Mouse (Mus musculus): ENCODE measurements around the gene Lrp5. TPM values are rescaled to one million over a fixed set of nuclear protein-coding genes. Genes with fewer than 3 reads are reported as not detected.

Gene Lrp5
- 97.9 and 117 TPM in 2 replicates for total RNA-seq (2021)
- long read RNA-seq, full-length matches to known transcripts, result 2 of 10 reads
- long read RNA-seq, partial matches to known transcripts, result 6 of 10 reads
- long read RNA-seq, other reads (novel, unspliced or antisense), result 2 of 10 reads

DNA sequence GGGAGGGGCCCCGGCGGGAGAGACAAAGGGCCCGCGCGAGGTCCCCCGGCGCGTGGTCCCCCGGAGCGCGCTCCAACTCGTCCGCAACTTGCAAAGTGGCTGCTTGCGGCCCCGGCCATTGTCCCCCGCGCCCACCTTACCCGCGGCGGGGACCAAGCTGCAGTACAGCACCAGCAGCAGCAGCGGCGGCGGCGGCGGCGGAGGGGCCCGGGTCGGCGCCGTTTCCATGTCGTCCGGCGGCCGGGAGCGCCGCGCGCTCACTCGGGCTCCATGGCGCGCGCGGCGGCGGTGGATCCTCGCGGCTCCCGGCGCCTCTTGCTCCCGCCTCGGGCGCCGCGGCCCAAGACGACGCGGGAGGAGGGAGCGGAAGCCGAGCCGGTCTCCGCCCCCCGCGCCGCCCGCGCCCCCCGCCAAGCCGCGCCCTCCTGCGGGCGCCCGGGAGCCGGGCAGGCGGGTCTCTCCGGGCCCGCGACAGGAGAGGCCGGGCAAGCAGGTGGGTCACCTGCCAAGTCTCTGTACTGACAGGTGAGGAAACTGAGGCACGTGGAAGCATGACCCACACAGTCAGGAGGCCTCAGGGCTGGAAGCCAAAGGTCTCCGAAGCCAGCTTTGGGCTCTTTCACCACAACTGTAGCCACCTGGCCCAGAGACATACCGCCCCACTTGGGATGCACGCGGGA, at the start of gene Lrp5:
TSS of gene Lrp5 (minus strand) at position 350 of the 680 bp plus-strand sequence.
- DNase-seq, result peak; percentile 83

DNA sequence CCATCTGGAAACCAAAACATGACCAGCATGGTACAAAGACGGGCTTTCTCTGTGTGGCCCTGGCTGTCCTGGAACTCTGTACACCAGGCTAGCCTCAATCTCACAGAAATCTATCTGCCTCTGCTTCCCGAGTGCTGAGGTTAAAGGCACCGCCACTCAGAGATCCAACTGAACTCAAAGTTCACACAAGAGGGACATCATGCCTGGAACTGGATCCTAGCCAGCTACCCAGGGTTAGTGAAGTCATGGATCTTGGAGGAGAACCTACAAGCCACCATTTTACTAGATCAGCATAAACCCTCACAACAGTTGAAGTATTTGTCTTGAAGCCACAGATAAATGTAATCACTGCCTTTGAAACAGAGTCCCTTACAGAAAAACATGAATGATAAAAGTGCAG, 49.6 kb upstream of the Lrp5 start:
- DNase-seq, result no peak

DNA sequence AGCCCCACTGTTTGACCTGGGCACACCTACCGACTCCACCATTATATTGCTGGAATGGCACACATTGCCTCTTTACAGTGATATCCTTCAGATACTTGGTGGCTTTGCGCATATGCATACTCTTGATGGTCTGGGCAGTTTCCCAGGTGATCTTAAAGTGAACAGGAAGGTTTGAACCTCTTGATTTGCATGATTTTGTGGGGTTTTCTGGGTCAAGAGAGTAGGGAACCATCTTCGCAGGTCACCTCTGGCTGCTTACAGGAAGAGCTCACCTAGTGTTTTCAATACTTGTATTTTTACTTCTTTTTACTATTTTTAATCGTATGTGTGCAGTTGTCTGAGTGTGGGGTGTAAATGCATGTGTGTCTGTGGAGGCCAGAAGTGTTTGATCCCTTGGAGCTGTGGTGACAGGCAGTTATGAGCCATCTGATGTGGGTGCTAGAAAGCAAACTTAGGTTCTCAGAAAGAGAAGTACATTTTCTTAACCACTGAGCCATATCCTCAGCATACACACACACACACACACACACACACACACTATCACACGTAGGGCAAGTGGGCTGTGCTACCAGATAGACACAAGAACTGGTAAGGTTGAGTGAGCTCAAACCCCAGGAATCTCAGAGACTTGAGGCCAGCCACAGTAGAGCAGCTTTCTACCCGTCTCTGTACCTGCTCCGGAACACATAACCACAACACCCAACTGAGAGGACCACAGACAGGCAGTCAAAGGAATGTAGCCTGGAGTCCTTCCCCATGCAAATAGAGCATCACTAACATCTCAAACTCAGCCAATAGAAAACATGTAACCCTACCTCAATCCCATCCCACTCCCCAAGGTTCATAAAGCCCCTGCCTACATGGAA, 44.6 kb upstream of the Lrp5 start:
- DNase-seq, result no peak

DNA sequence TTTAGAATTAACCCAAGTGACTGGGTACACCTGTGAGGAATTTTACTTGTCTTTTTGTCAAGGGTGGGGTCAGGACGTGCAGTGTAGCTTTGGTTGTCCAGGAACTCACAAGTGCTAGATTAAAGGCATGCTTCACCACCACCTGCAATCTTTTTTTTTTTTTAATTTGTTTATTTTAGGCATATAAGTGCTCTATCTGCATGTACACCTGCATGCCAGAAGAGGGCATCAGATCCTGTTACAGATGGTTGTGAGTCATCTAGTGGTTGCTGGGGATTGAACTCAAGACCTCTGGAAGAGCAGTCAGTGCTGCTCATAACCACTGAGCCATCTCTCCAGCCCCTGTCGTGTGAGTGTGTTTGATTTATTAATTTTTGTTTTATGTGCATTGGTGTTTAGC, 42.5 kb upstream of the Lrp5 start:
- no peak for DNase-seq

DNA sequence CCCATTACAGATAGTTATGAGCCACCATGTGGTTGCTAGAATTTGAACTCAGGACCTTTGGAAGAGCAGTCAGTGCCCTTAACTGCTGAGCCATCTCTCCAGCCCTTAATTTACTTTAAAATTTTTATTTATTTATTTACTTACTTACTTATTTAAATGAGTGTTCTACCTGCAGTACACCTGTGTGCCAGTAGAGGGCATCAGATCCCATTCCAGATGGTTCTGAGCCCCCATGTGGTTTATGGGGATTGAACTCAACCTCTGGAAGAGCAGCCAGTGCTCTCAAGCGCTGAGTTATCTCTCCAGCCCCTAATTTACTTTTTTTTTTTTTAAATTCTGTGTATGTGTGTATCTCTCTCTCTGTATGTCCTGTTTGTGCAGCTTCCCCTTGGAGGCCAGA, 38.4 kb upstream of the Lrp5 start:
- peak; percentile 66 for DNase-seq

DNA sequence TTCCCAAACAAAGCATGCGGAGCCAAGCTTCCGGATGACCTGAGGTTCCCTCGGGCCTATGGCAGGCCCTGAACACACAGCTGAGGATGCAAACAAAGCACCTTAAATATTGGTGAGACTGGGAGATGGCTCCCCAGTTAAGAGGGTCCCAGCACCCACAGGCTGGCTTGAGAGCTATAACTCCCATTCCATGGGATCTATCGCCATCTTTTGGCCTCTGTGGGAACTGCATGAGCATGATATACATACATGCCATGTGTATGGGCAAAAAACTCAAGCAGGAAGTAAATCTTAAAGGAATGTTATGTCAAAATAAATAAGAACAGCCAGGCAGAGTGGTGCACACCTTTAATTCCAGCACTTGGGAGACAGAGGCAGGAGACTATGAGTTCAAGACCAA, 37.5 kb upstream of the Lrp5 start:
- DNase-seq, result no peak

DNA sequence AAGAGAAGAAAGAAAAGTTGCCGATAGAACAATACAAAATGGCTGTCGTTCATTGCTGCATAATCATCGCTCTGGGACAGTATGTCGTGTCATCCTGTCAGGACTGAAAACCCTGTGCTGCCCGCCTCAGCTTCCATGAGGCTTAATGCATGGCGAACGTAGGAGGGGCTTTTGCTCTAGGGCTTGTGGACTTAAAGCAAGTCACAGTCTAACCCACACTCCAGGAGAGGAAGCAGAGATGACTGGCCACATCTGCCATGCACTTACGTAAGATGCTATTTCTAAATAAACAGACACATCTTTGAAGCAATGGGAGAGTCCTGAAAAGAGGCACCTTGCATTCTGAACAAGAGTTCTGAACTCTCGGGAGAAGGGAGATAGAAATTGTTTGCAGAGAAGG, 36.8 kb upstream of the Lrp5 start:
- DNase-seq, result no peak

DNA sequence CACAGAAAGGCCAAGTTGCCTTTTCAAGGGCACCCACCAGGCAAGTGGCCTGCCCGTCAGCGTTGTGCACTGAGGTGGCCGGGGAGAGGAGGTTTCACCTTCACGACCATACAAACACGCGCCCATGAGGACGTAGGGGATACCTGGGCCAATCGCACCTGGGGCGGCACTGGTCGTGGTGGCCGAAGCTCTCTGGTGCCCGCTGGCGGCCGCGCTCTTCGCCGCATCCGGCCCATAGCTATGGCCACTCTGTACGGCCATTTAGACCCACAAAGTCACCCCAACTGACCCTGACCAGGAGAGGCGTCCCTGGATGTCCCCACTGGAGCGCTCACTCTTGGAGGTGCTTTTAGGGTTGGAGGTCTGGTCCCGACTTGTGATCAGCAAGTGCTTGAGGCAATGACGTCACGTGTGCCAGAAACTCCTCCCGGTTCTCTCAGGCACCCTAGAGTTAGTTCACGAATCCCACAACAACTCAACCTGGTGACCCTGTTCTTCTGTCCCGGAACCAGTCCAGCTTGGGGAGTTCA, 33.1 kb upstream of the Lrp5 start:
- peak; percentile 68 for DNase-seq

DNA sequence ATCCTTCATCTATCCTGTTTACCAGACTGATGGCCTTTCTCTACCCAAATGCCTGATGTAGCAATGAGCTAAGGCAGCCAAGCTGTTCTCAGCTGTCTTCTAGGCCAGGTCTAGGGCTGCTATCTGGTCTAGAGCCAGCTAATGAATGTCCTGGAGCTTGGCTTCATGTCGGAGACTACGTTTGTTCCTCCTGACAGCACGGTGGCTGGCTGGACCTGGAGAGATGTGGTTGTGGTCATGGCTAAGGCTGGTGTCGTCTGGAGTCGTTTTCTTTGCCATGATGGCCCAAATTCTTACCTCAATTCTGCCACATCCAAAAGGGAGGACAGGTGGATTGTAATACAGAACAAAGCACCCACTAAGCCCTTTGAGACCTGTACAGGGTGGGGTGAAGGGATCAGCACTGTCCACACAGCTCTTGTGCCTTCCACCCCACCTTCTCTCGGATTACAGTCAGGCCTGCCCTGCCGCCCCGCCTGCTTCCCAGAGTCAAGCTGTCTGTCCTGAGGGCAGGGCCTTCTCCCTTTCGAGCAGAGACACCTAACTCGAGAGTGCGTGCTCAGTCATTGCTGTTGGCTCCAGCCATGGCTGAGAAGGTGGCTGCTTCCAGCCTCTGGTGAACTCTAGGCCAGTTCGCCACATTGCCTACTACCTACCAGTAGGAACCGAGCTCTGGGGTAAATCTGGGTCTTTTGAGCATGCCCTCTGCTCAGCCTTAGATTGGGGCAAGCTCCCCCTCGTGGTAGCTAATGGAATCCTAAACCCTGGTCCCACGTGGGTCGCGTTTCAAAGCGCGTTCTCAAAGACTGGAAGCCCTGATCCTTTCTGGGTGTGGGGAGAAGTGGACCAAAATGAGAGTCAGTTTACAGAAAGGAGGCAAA, 32.4 kb upstream of the Lrp5 start:
- peak; percentile 61 for DNase-seq

DNA sequence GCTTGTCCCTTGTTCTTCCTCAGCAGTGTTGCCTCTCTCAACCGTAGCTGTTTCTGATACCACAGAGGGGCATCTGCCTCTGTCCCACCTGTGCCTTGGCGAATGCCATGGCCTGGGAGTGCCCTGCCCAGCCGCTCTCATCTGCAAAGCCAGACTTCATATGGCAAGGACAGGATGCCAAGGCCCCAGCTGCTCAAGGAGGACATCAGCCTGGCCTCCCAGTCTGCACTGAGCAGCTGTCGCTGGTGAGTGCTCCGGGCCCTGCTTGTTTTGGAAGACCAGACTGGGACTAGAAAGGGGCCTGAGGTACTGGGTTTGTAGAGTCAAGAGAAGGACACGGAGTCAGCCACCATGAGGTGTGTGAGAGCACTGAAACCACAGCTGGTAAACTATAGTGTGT, 28.0 kb upstream of the Lrp5 start:
- DNase-seq, result no peak

DNA sequence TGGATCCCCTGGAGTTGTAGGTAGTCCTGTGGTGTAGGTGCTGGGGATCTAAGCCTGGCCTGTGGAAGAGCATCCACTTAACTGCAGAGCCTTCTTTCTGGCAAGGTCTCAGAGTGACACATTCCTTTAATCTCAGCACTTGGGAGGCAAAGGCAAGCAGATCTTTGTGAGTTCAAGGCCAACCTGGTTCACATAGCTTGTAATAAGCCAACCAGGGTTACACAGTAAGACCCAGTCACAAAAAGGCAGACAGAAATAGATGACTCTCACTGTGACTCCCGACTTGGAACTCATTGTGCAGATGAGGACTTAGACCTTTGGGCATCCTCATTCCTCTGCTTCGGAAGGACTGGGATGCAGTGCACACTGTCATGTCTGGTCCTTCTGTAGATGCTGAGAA, 24.1 kb upstream of the Lrp5 start:
- DNase-seq, result no peak

DNA sequence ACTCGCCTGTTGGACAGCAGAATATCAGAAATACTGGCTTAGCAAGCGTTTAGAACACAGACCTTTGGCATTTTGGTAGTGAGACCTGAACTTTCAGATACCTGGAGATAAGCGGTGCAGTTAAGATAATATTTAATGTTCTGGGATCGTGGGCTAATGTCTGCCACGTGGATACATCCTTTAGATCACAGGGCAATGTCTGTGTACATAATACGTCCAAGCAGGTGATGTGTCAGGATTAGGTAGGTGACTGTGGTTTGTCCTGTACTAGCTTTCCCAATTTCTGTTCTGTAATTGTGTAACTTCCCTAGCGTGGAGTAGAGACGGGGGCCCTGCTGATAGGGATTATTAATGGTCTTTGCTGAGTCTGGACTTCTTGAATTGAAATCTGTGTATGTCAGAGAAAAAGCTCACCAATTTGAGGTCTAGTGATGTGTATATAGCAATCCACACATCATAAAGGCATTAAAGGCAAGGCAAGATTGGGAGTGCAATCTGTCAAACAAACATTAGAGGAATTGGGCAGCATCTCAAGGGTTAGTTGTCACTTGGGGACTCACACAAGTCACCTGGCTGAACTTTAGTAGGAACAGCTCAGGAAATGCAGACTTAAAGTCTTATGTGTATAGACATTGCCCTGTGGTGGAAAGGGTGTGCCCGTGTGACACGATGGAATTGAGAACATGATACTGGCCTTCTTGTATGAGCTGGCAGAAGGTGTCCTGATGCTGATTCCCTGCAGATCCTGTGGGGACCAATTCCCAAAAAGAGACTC, 22.8 kb upstream of the Lrp5 start:
- no peak for DNase-seq

DNA sequence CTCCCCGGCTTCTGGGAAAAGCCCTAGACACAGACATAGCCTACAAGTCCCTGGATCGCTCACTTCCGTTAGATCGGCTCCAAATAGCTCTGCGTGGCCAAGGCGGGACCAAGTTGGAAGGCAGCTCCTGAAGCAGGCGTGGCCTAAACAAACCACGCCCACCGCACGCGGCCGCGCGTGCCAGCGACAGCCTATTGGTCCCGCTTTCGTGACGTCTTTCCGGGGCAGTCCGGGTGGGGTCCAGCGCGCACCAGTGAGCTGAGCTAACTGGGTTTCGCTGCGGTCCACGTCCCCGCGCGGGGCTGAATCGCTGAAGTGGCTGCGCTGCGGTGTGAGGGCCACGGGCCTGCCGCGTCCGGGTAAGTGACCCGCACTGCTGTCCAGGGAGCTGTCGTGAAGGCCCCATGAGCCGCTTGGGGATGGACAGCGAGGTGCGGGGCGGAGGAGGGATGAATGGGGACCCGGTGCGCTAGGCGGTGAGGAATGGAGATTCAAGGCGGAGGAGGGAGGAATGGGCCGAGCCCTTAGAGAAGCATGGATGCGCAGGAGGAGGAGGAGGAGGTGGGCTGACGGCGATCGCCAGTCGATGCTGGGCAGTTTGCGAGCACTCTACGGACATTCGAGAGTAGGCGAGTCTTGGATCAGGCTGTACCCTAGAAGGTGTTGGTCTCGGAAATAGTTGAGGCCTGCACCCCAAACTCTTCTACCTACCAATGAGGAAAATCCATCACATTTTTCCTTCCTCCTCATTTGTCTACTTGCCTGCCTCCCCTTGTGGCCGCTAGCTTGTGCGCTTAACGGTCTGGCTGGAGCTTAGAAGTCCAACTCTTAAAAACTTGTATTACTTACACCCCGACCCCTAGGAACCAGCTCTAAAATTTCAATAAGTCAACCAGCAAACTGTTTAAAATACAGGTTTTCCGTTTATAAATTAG, 22.0 kb upstream of the Lrp5 start, which contains the start of gene 1810055G02Rik:
TSS of gene 1810055G02Rik (plus strand) at position 216 of the 935 bp plus-strand sequence.
- peak; percentile 98 for DNase-seq

DNA sequence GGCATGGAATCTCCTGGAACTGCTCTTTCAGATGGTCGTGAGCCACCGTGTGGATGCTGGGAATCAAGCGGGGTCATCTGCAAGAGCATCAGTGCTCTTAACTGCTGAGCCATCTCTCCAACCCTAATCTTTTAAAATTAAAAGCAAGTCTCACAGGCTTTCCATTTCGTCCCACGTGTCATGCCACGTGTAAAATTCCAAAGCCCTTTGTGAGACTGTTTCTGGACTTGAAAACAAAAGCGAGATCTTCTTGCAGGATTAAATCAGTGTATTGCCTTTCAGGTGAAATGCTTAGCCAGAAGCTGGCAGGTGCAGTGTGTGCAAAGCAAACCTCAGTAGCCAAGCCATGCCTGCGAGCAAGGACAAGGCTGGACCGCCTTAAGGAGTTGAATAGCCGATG, 21.2 kb upstream of the Lrp5 start:
- no peak for DNase-seq

DNA sequence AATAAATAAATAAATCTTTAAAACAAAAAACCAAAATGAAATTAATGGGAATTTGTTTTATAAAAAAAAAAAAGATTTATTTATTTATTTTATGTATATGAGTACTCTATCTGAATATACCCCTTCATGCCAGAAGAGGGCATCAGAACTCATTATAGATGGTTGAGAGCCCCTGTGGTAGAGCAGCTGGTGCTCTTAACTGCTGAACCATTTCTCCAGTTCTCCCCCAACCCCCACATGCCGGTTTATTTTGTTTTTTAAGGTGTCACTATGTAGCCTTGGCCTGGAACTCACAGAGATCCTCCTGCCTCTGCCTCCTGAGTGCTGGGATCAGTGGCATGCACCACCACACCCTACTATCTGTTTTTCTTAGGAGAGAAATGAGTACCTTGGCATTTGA, 19.9 kb upstream of the Lrp5 start:
- DNase-seq, result no peak

DNA sequence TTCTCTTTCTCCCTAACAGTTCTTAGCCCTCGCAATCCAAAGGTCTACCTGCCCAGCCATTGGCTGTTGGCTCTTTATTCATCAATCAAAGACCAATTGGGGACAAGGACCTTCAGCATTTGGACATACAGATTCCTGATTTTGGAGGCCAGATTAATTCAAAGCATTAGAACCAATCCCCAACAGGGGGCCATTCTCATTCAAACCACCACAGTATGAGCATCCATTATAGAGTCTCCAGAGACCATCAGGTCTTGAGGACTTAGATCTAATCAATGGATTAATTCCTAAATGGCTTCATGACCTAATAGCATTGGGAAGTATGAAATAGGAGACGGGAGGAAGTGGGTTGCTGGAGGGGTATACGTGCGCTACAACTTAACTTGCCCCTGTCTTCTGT, 16.1 kb upstream of the Lrp5 start:
- no peak for DNase-seq

DNA sequence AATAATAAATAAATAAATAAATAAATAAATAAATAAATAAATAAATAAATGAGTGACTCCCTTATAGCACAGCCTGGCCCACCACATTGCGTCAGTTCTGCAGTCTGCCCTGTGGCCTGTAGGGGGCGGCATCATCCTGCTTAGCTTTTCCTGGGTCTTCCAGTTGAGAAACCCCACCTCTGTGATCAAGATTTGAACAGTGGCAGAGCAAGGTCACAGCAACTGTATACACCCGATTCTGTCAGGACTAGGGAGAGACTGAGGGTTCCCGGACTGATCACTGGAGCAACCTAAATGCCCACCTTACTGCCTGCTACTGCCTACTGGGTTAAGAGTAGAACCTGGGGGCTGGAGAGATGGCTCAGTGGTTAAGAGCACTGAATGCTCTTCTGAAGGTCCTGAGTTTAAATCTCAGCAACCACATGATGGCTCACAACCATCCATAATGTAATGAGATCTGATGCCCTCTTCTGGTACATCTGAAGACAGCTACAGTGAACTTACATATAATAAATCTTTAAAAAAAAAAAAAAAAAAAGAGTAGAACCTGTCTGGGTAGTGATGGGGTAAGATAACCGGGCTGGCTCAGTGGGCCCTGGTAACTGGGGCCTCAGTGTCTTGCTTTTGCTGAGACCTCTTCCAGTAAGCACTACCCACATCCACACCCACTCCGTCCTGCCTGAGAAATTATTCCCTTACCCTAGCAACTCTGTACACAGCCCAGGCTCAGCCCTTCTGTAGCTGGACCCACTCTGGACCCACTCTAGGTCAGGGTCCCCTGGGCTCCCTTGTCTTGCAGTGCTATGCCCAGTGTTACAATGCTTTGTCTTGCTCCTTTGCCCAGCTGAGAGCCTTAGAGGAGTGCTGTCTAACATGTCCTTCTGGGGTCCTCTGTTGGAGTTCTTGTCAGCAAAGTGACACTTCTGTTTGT, 13.4 kb upstream of the Lrp5 start:
- DNase-seq, result peak; percentile 71

DNA sequence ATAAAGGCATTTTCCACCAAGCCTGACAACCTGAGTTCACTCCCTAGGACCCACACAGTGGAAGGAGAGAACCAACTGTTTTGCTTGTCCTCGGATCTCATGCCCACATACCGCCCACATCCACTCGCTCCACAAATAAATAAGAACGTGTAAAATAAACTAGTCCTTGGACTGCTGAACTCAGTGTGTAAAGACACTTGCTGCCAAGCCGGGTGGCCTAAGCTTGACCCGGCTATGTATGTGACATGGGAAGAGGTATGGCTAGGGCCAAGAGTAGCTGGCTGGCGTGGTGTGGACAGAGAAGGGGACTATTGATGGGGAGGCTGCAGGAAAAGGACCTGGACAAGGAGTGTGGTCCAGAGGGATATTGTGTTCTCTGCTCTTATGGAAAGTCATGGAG, 11.7 kb upstream of the Lrp5 start:
- no peak for DNase-seq

DNA sequence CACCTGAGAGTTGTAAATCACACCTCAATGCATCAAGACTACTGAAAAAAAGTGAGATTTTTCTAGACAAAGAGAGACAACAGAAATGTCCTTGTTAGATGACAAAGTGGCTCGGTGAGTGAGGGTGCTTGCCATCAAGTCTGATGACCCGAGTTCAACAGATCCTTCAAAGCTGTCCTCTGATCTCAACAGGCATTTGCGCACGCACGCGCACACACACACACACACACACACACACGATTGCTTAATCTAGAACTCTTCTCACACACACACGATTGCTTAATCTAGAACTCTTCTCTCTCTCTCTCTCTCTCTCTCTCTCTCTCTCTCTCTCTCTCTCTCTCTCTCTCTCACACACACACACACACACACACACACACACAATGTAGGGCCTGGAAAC, 9.6 kb upstream of the Lrp5 start:
- DNase-seq, result no peak
